Mouse (Mus musculus) C2C12 (cell line): ENCODE measurements around the gene Prps1l3.
"Not testable (repeated sequence)": the region's sequence is repeated elsewhere in the genome, so short reads cannot be mapped to it uniquely, and the experiment has no call there.

Experiments used
- CEBPB ChIP-seq: IDR thresholded peaks from one replicate; pipeline ENCODE4 v1.6.1; 2011; ENCODE audit warnings: low read depth, mild to moderate bottlenecking, control low read depth, moderate library complexity
- CTCF ChIP-seq: IDR thresholded peaks from one replicate; pipeline ENCODE4 v1.5.1; 2011; ENCODE audit not compliant: control insufficient read depth, insufficient read depth, insufficient read length
- FOSL1 ChIP-seq: IDR thresholded peaks from one replicate; pipeline ENCODE4 v1.8.0; 2011; ENCODE audit warnings: mild to moderate bottlenecking, low read length; ENCODE audit not compliant: poor library complexity, insufficient read depth, severe bottlenecking
- MAX ChIP-seq: IDR thresholded peaks from one replicate; pipeline ENCODE4 v1.6.1; 2011; ENCODE audit warnings: mild to moderate bottlenecking, control low read depth
- MYOD1 ChIP-seq: IDR thresholded peaks from one replicate; pipeline ENCODE4 v1.6.1; 2011; ENCODE audit warnings: low read depth; ENCODE audit not compliant: control insufficient read depth, insufficient read length
- USF1 ChIP-seq: IDR thresholded peaks from one replicate; pipeline ENCODE4 v1.6.1; 2011; ENCODE audit warnings: low read depth, mild to moderate bottlenecking, control low read depth, moderate library complexity

DNA sequence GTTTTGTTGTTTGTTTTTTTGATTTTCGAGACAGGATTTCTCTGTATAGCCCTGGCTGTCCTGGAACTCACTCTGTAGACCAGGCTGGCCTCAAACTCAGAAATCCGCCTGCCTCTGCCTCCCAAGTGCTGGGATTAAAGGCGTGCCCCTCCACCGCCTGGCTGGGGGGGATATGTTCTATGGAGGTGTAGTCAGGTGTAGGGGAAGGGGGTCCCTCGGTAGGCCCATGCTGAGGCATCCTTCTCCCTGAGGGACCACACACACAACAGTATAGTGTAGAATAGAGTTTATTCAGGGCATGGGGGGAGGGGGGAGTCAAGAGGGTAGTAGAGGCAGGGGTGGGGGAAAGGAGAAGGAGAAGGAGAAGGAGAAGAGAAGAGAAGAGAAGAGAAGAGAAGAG, 17.7 kb upstream of the Prps1l3 start:
- TF ChIP-seq CTCF, USF1, MYOD1, MAX, CEBPB, FOSL1: not testable (repeated sequence)
